ENCODE assay signal across 11 mouse cellular contexts in the genomic region with DNA sequence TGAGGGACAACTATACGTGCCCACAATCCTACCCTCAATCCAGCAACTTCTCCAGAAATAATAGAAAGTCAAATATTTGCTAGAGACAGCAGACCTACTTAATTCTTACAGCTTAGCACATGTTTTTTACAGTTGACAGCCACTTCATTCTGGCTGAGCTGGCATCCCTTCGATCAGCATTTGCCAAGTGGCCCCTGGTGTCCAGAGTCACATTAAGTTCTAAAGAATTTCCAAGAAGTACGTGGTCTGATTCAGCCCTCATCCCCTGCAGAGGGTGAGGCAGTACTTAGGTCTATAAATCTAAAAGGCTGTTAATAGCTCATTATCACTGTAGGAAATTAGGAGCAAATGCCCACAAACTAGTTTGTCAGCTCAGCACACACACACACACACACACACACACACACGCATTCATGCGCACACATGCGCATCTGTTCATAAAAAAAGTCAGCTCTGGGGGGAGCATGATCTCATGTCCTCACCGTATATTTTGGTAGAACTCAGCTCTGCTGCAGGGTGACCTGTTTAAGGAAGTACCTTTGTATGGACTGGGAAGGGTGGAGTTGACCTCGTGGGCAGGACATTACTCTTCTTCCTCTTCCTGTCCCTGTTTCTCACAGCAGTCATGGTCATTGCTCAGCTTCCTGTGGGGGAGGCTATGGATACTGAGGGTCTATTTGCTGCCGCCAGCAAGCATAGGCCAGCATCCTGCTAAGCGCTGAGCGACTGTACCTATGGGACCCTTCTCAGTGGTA.
A peak's percentile ranks its signal among the peaks of the same experiment; 100 is the strongest.
DNase-seq lines count a peak whose midpoint lies in the region; ATAC-seq lines count a peak whose summit lies in the region.
"Had no signal": no experiment of that assay in that cellular context is flagged by ENCODE, and none has a peak within 500 bp of the region (broad histone marks: within the 10 kb centered on the region; RNA-seq: fewer than 3 reads in every experiment).

No protein-coding gene starts in this region.

- H3K9ac ChIP-seq in hindbrain, embryonic 16.5 days (ENCODE audit: low read depth, low read length): no peak overlapping the region
- H3K9ac ChIP-seq in heart, embryonic 12.5 days: no peak overlapping the region

- ATAC-seq in hindbrain, embryonic 16.5 days: no peak
- peak; percentile 48; the same call in 1 of the 2 replicates for ATAC-seq in heart, embryonic 12.5 days (ENCODE audit: insufficient number of reproducible peaks, low FRiP score)
- ATAC-seq in megakaryocyte progenitor cell, adult 5-6 weeks (replicated peaks; ENCODE audit: poor library complexity): peak; percentile 91

- 0 out of 2 replicates have a peak overlapping the region, but pooled peaks have one; percentile 16 for H3K27ac ChIP-seq in hindbrain, embryonic 10.5 days
- H3K27ac ChIP-seq in hindbrain, embryonic 16.5 days (ENCODE audit: low read depth, low read length): no peak overlapping the region
- no peak overlapping the region for H3K27ac ChIP-seq in heart, embryonic 12.5 days (ENCODE audit: poor library complexity, severe bottlenecking)

- no peaks in the 10 kb centered on the region for H3K36me3 ChIP-seq in hindbrain, embryonic 10.5 days
- H3K36me3 ChIP-seq in hindbrain, embryonic 16.5 days (ENCODE audit: control insufficient read depth, insufficient read depth, low read length): no peaks in the 10 kb centered on the region
- no peaks in the 10 kb centered on the region for H3K36me3 ChIP-seq in heart, embryonic 12.5 days

- no peak overlapping the region for H3K4me2 ChIP-seq in hindbrain, embryonic 16.5 days (ENCODE audit: low read length)
- no peak overlapping the region for H3K4me2 ChIP-seq in heart, embryonic 12.5 days

- no peak overlapping the region for H3K4me3 ChIP-seq in hindbrain, embryonic 10.5 days
- H3K4me3 ChIP-seq in hindbrain, embryonic 16.5 days (ENCODE audit: low read length): no peak overlapping the region
- H3K4me3 ChIP-seq in heart, embryonic 12.5 days: no peak overlapping the region

- DNase-seq in hindbrain, embryonic 10.5 days (ENCODE audit: low spot score): no peak
- DNase-seq in kidney, postnatal 36 days: peak; percentile 32 to 58
- no peak for DNase-seq in frontal cortex, postnatal 25 days (ENCODE audit: low spot score in 2 of 2)
- DNase-seq in frontal cortex, postnatal 14 days (ENCODE audit: low spot score in 2 of 2): no peak
- DNase-seq in ovary, adult 18-20 months (ENCODE audit: low spot score): no peak
- DNase-seq: cerebellum, adult 11 months; gastrocnemius, postnatal 25 days; thymus, postnatal 14 days had no signal

- no peaks in the 10 kb centered on the region for H3K9me3 ChIP-seq in hindbrain, embryonic 10.5 days
- no peaks in the 10 kb centered on the region for H3K9me3 ChIP-seq in hindbrain, embryonic 16.5 days (ENCODE audit: control insufficient read depth, low read length)
- no peaks in the 10 kb centered on the region for H3K9me3 ChIP-seq in heart, embryonic 12.5 days (replicated peaks)

- whole genome bisulfite sequencing in hindbrain, embryonic 10.5 days: 90% methylated on average over 11 of the region's 11 CpGs
- WGBS in hindbrain, embryonic 16.5 days: 75% methylated on average over 11 of the region's 11 CpGs
- 77% methylated on average over 11 of the region's 11 CpGs for WGBS in heart, embryonic 12.5 days

- H3K27me3 ChIP-seq in hindbrain, embryonic 10.5 days (ENCODE audit: insufficient read depth, poor library complexity, severe bottlenecking): no peaks in the 10 kb centered on the region
- no peaks in the 10 kb centered on the region for H3K27me3 ChIP-seq in hindbrain, embryonic 16.5 days (replicated peaks; ENCODE audit: control insufficient read depth, insufficient read depth, low read length)
- no peaks in the 10 kb centered on the region for H3K27me3 ChIP-seq in heart, embryonic 12.5 days (replicated peaks)

- H3K4me1 ChIP-seq in hindbrain, embryonic 10.5 days (replicated peaks): peaks cover 12% of the 10 kb centered on the region; the same call in 1 of the 2 replicates
- no peaks in the 10 kb centered on the region for H3K4me1 ChIP-seq in hindbrain, embryonic 16.5 days (ENCODE audit: control insufficient read depth, insufficient read depth, low read depth, low read length)
- H3K4me1 ChIP-seq in heart, embryonic 12.5 days (replicated peaks): peaks cover 9% of the 10 kb centered on the region; the same call in 1 of the 2 replicates

Comparison
In these comparisons a context has a peak if more than half of its experiments do, and no peak if none do; other contexts are left out.
1. DNase-seq: peak in kidney, postnatal 36 days (2 of 2); none in hindbrain, embryonic 10.5 days (single experiment), frontal cortex, postnatal 25 days (0 of 2), frontal cortex, postnatal 14 days (0 of 2) and ovary, adult 18-20 months (single experiment).